Mouse (Mus musculus) C2C12 (cell line): ENCODE data around the gene B3glct.

ENCODE experiments used
- CTCF ChIP-seq: IDR thresholded peaks from one replicate; pipeline ENCODE4 v1.5.1; 2011; ENCODE audit not compliant: control insufficient read depth, insufficient read depth, insufficient read length
- MYOG ChIP-seq: IDR thresholded peaks from one replicate; pipeline ENCODE4 v1.6.1; 2011; ENCODE audit not compliant: control insufficient read depth, insufficient read length; ENCODE audit errors: extremely low read depth
- USF1 ChIP-seq: IDR thresholded peaks from one replicate; pipeline ENCODE4 v1.6.1; 2011; ENCODE audit warnings: low read depth, mild to moderate bottlenecking, control low read depth, moderate library complexity

- TF ChIP-seq CTCF (no peak), MYOG (no peak), USF1 (no peak)
Measured at GRCm38 (mm10) chr5:149780411-149780810, 102.4 kb downstream of the B3glct start.
